9 mouse cellular contexts compared by ENCODE assay signal in the genomic region with DNA sequence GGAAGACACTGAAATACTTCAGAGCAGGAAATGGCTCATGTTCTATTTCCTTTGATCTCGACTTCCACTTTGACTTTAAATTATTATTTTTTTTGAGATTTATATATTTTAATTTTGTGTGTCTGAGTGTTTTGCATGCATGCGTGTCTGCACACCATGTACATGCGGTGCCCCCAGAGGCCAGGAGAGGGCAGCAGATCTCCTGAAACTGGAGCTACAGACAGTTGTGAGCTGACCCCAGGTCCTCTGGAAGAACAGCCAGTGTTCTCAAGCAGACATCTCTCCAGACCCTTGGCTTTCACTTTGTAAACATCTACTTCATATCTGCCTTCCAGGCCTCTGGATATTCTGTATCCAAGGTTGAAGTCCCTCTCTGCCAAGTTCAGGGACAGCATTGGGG. TPM values are rescaled to one million over a fixed set of nuclear protein-coding genes. Genes with fewer than 3 reads are reported as not detected.
DNase-seq lines count a peak whose midpoint lies in the region; ATAC-seq and TF ChIP-seq lines count a peak whose summit lies in the region.
"Had no signal": no experiment of that assay in that cellular context is flagged by ENCODE, and none has a peak within 500 bp of the region (broad histone marks: within the 10 kb centered on the region; RNA-seq: fewer than 3 reads in every experiment).

No protein-coding gene starts in this region.

- no peaks in the 10 kb centered on the region for H3K79me2 ChIP-seq in heart, adult 2 months (replicated peaks; ENCODE audit: control insufficient read depth, insufficient read depth, low read length)

- no peaks in the 10 kb centered on the region for H3K4me1 ChIP-seq in heart, adult 2 months (ENCODE audit: control insufficient read depth, insufficient read depth, low read length)
- H3K4me1 ChIP-seq in heart, embryonic 11.5 days (ENCODE audit: control insufficient read depth, insufficient read depth, low read length): peaks cover 17% of the 10 kb centered on the region
- H3K4me1 ChIP-seq in cortical plate, adult 2 months (ENCODE audit: control insufficient read depth, insufficient read depth, low read length): no peaks in the 10 kb centered on the region
- H3K4me1 ChIP-seq: embryonic facial prominence, embryonic 12.5 days had no signal

- H3K9ac ChIP-seq in heart, adult 2 months (ENCODE audit: low read depth, low read length): no peak overlapping the region
- no peak overlapping the region for H3K9ac ChIP-seq in heart, embryonic 11.5 days (ENCODE audit: low read depth, low read length)
- H3K9ac ChIP-seq: embryonic facial prominence, embryonic 12.5 days had no signal

- H3K36me3 ChIP-seq in heart, adult 2 months (ENCODE audit: control insufficient read depth, insufficient read depth, low read length): no peaks in the 10 kb centered on the region
- H3K36me3 ChIP-seq in heart, embryonic 11.5 days (ENCODE audit: control insufficient read depth, insufficient read depth, low read length): no peaks in the 10 kb centered on the region
- H3K36me3 ChIP-seq: embryonic facial prominence, embryonic 12.5 days had no signal

- WGBS in heart, adult 2 months: 39% methylated on average over 3 of the region's 3 CpGs
- whole genome bisulfite sequencing in heart, embryonic 11.5 days (ENCODE audit: insufficient replicate concordance): 30% methylated on average over 3 of the region's 3 CpGs

- DNase-seq in heart, adult 2 months: peak in 1 of 2 experiments; percentile 51
- DNase-seq in urinary bladder, postnatal 14 days (ENCODE audit: low spot score): peak; percentile 61
- no peak for DNase-seq in urinary bladder, adult 2 months (ENCODE audit: low spot score)
- peak; percentile 25 to 41 for DNase-seq in layer of hippocampus, postnatal 14 days (ENCODE audit: low spot score in 2 of 2)
- DNase-seq in ovary, postnatal 14 days (ENCODE audit: low spot score): peak; percentile 59
- peak; percentile 70 for DNase-seq in yolk sac, embryonic 10.5 days (ENCODE audit: low spot score)

- no peaks in the 10 kb centered on the region for H3K27me3 ChIP-seq in heart, adult 2 months (ENCODE audit: control insufficient read depth, insufficient read depth, low read length)
- no peaks in the 10 kb centered on the region; the same call in 1 of the 2 replicates for H3K27me3 ChIP-seq in heart, embryonic 11.5 days (ENCODE audit: control insufficient read depth, insufficient read depth, low read length)
- H3K27me3 ChIP-seq: embryonic facial prominence, embryonic 12.5 days had no signal

- ATAC-seq in heart, embryonic 11.5 days (replicated peaks; ENCODE audit: insufficient number of reproducible peaks, low FRiP score, low TSS enrichment): no peak

- no peak for TF ChIP-seq POLR2A in heart, adult 2 months (IDR thresholded peaks at IDR 0.05; ENCODE audit: insufficient read depth, low read depth, low read length)
- TF ChIP-seq POLR2A in cortical plate, adult 2 months (IDR thresholded peaks at IDR 0.05; ENCODE audit: extremely low read depth, insufficient read depth, low read length): no peak

- no peaks in the 10 kb centered on the region for H3K9me3 ChIP-seq in heart, embryonic 11.5 days (replicated peaks; ENCODE audit: control insufficient read depth, low read length)
- H3K9me3 ChIP-seq: embryonic facial prominence, embryonic 12.5 days had no signal

- H3K4me2 ChIP-seq in heart, embryonic 11.5 days: no peak overlapping the region
- H3K4me2 ChIP-seq: embryonic facial prominence, embryonic 12.5 days had no signal

- no peak for TF ChIP-seq EP300 in heart, adult 2 months (IDR thresholded peaks at IDR 0.05; ENCODE audit: insufficient read depth, low read depth, low read length)

- intact Hi-C loops in heart, adult 2 months (cut with DNase I): loop anchor here (10.0 kb wide), 2 partner anchors 734 to 764 kb away; no protein-coding TSS in a partner anchor

- no peak overlapping the region for H3K27ac ChIP-seq in heart, adult 2 months
- H3K27ac ChIP-seq in heart, embryonic 11.5 days (ENCODE audit: low read depth, low read length): no peak overlapping the region
- H3K27ac ChIP-seq in cortical plate, adult 2 months (ENCODE audit: insufficient read depth, low read length): no peak overlapping the region
- H3K27ac ChIP-seq: embryonic facial prominence, embryonic 12.5 days had no signal

- H3K4me3 ChIP-seq in heart, adult 2 months: no peak overlapping the region
- H3K4me3 ChIP-seq in heart, embryonic 11.5 days (ENCODE audit: low read depth, low read length): no peak overlapping the region
- no peak overlapping the region for H3K4me3 ChIP-seq in cortical plate, adult 2 months (ENCODE audit: insufficient read depth, low read length)
- H3K4me3 ChIP-seq: embryonic facial prominence, embryonic 12.5 days had no signal

- TF ChIP-seq CTCF in heart, adult 2 months (IDR thresholded peaks at IDR 0.05): peak; percentile 74
- peak; percentile 42 for TF ChIP-seq CTCF in cortical plate, adult 2 months (IDR thresholded peaks at IDR 0.05; ENCODE audit: extremely low read depth, insufficient read depth, low read length)

RNA-seq across cellular contexts. Expression of gene Mcoln2, which starts 31.4 kb away (rescaled TPM):
- under 1 TPM in 1 of 2 experiments, not detected in 1; 0.18 TPM for total RNA-seq in heart, adult 2 months (2021)
- polyA plus RNA-seq in heart, adult 2 months (2012; rRNA removed): 0.41 TPM in 1 of 2 replicates, not detected in the other
- 0.25 and 0.27 TPM in 2 replicates for polyA plus RNA-seq in heart, embryonic 11.5 days (2014; fragmentation: Nextera tagmentation; extraction: Ambion mirVana)
- 1.3 TPM in 2 replicates for polyA plus RNA-seq in urinary bladder, adult 2 months (2012; rRNA removed)
- polyA plus RNA-seq in cortical plate, adult 2 months (2012; rRNA removed): 0.28 TPM in 1 of 2 replicates, not detected in the other
- total RNA-seq in layer of hippocampus, postnatal 14 days (2021): not detected

RNA-seq across cellular contexts. Expression of gene Lpar3, which starts 39.8 kb away (rescaled TPM):
- total RNA-seq in heart, adult 2 months (2021): under 1 TPM; 0.10 to 0.32 TPM
- polyA plus RNA-seq in heart, adult 2 months (2012; rRNA removed): 0.68 and 1.2 TPM in 2 replicates
- polyA plus RNA-seq in heart, embryonic 11.5 days (2014; fragmentation: Nextera tagmentation; extraction: Ambion mirVana): 39.9 and 49.7 TPM in 2 replicates
- 3.8 and 4.4 TPM in 2 replicates for polyA plus RNA-seq in urinary bladder, adult 2 months (2012; rRNA removed)
- polyA plus RNA-seq in cortical plate, adult 2 months (2012; rRNA removed): 0.31 and 0.34 TPM in 2 replicates
- 1 to 10 TPM; 1.3 to 1.6 TPM for total RNA-seq in layer of hippocampus, postnatal 14 days (2021)
